In genomic region chr3:39357012-39357411, GRCm38 (mm10) we compare ENCODE assay signal across 23 mouse cellular contexts.
DNase-seq lines count a peak whose midpoint lies in the region; ATAC-seq and TF ChIP-seq lines count a peak whose summit lies in the region.
"Had no signal": no experiment of that assay in that cellular context is flagged by ENCODE, and none has a peak within 500 bp of the region (broad histone marks: within the 10 kb centered on the region; RNA-seq: fewer than 3 reads in every experiment).

No protein-coding gene starts in this region.

- no peak for TF ChIP-seq CTCF in heart, adult 2 months (IDR thresholded peaks at IDR 0.05)
- no peak for TF ChIP-seq CTCF in lung, postnatal 0 days (IDR thresholded peaks at IDR 0.05)

- ATAC-seq in heart, embryonic 13.5 days (ENCODE audit: extremely low read depth, insufficient number of reproducible peaks, low FRiP score, low TSS enrichment): no peak
- no peak for ATAC-seq in lung, postnatal 0 days
- ATAC-seq: forebrain, embryonic 14.5 days; forebrain, embryonic 16.5 days had no signal

- H3K36me3 ChIP-seq in heart, embryonic 10.5 days: no peaks in the 10 kb centered on the region
- H3K36me3 ChIP-seq in heart, adult 2 months (ENCODE audit: control insufficient read depth, insufficient read depth, low read length): no peaks in the 10 kb centered on the region
- H3K36me3 ChIP-seq in heart, embryonic 13.5 days: no peaks in the 10 kb centered on the region
- H3K36me3 ChIP-seq in lung, postnatal 0 days (ENCODE audit: insufficient read depth, low read length): no peaks in the 10 kb centered on the region
- H3K36me3 ChIP-seq: embryonic facial prominence, embryonic 13.5 days; embryonic facial prominence, embryonic 15.5 days; forebrain, embryonic 10.5 days; forebrain, embryonic 12.5 days had no signal

- H3K4me1 ChIP-seq in heart, embryonic 10.5 days: no peaks in the 10 kb centered on the region
- no peaks in the 10 kb centered on the region for H3K4me1 ChIP-seq in heart, adult 2 months (ENCODE audit: control insufficient read depth, insufficient read depth, low read length)
- peaks cover 7% of the 10 kb centered on the region for H3K4me1 ChIP-seq in heart, embryonic 13.5 days
- H3K4me1 ChIP-seq in lung, postnatal 0 days (ENCODE audit: insufficient read depth, low read depth, low read length): no peaks in the 10 kb centered on the region
- H3K4me1 ChIP-seq: embryonic facial prominence, embryonic 13.5 days; embryonic facial prominence, embryonic 15.5 days; forebrain, embryonic 10.5 days; forebrain, embryonic 12.5 days had no signal

- TF ChIP-seq EP300 in heart, adult 2 months (IDR thresholded peaks at IDR 0.05; ENCODE audit: insufficient read depth, low read depth, low read length): no peak
- no peak for TF ChIP-seq EP300 in lung, postnatal 0 days (IDR thresholded peaks at IDR 0.05)

- H3K79me2 ChIP-seq in heart, adult 2 months (replicated peaks; ENCODE audit: control insufficient read depth, insufficient read depth, low read length): no peaks in the 10 kb centered on the region

- no peaks in the 10 kb centered on the region for H3K27me3 ChIP-seq in heart, embryonic 10.5 days (ENCODE audit: insufficient read depth, poor library complexity, severe bottlenecking)
- no peaks in the 10 kb centered on the region for H3K27me3 ChIP-seq in heart, adult 2 months (ENCODE audit: control insufficient read depth, insufficient read depth, low read length)
- H3K27me3 ChIP-seq in heart, embryonic 13.5 days (replicated peaks): 0 out of 2 replicates have a peak, but pooled peaks cover 4% of the 10 kb centered on the region
- H3K27me3 ChIP-seq in lung, postnatal 0 days (replicated peaks; ENCODE audit: insufficient read depth, low read length): no peaks in the 10 kb centered on the region
- H3K27me3 ChIP-seq: embryonic facial prominence, embryonic 13.5 days; embryonic facial prominence, embryonic 15.5 days; forebrain, embryonic 12.5 days had no signal

- TF ChIP-seq POLR2A in heart, adult 2 months (IDR thresholded peaks at IDR 0.05; ENCODE audit: insufficient read depth, low read depth, low read length): no peak

- H3K9ac ChIP-seq in heart, adult 2 months (ENCODE audit: low read depth, low read length): no peak overlapping the region
- no peak overlapping the region for H3K9ac ChIP-seq in heart, embryonic 13.5 days
- H3K9ac ChIP-seq in lung, postnatal 0 days (replicated peaks; ENCODE audit: low read depth): no peak overlapping the region
- H3K9ac ChIP-seq: embryonic facial prominence, embryonic 13.5 days; embryonic facial prominence, embryonic 15.5 days; forebrain, embryonic 12.5 days had no signal

- H3K27ac ChIP-seq in heart, embryonic 10.5 days: no peak overlapping the region
- H3K27ac ChIP-seq in heart, adult 2 months: no peak overlapping the region
- H3K27ac ChIP-seq in heart, embryonic 13.5 days (replicated peaks): peak overlapping the region; percentile 12; the same call in 1 of the 2 replicates
- H3K27ac ChIP-seq in lung, postnatal 0 days (ENCODE audit: low read length): no peak overlapping the region
- H3K27ac ChIP-seq: embryonic facial prominence, embryonic 13.5 days; embryonic facial prominence, embryonic 15.5 days; forebrain, embryonic 10.5 days; forebrain, embryonic 12.5 days had no signal

- H3K9me3 ChIP-seq in heart, embryonic 10.5 days: no peaks in the 10 kb centered on the region
- peaks cover 6% of the 10 kb centered on the region; the same call in 1 of the 2 replicates for H3K9me3 ChIP-seq in heart, embryonic 13.5 days
- H3K9me3 ChIP-seq in lung, postnatal 0 days (ENCODE audit: low read length): no peaks in the 10 kb centered on the region
- H3K9me3 ChIP-seq: embryonic facial prominence, embryonic 13.5 days; embryonic facial prominence, embryonic 15.5 days; forebrain, embryonic 10.5 days; forebrain, embryonic 12.5 days had no signal

- no peak overlapping the region for H3K4me2 ChIP-seq in heart, embryonic 13.5 days
- no peak overlapping the region for H3K4me2 ChIP-seq in lung, postnatal 0 days (replicated peaks; ENCODE audit: low read depth, low read length)
- H3K4me2 ChIP-seq: embryonic facial prominence, embryonic 13.5 days; embryonic facial prominence, embryonic 15.5 days; forebrain, embryonic 12.5 days had no signal

- peak; percentile 76 for DNase-seq in heart, embryonic 10.5 days (ENCODE audit: low spot score)
- no peak for DNase-seq in heart, adult 2 months
- no peak for DNase-seq in heart, postnatal 25 days (ENCODE audit: low spot score)
- peak; percentile 5 for DNase-seq in lung, postnatal 0 days (ENCODE audit: low spot score)
- DNase-seq in lung, postnatal 25 days (ENCODE audit: low spot score): no peak
- DNase-seq: adrenal gland, adult 8-10 months; adrenal gland, postnatal 14 days; adrenal gland, postnatal 36 days; cerebellum, adult 11 months; cerebellum, adult 18-20 months; cerebellum, adult 8-10 months; cerebellum, adult 9-11 months; cerebellum, postnatal 14 days; cerebellum, postnatal 36 days; embryo, embryonic 11 days had no signal

- 27% methylated on average over 2 of the region's 2 CpGs for WGBS in heart, embryonic 10.5 days
- 45% methylated on average over 2 of the region's 2 CpGs for WGBS in heart, adult 2 months
- WGBS in heart, embryonic 13.5 days: 19% methylated on average over 2 of the region's 2 CpGs
- WGBS in lung, postnatal 0 days: 43% methylated on average over 2 of the region's 2 CpGs

- intact Hi-C loops in heart, adult 2 months (cut with DNase I): no loop called here
- intact Hi-C loops in heart, postnatal 25 days (cut with DNase I): no loop called here

- no peak overlapping the region for H3K4me3 ChIP-seq in heart, embryonic 10.5 days
- no peak overlapping the region for H3K4me3 ChIP-seq in heart, adult 2 months
- H3K4me3 ChIP-seq in heart, embryonic 13.5 days: no peak overlapping the region
- H3K4me3 ChIP-seq in lung, postnatal 0 days (ENCODE audit: low read depth, low read length): no peak overlapping the region
- H3K4me3 ChIP-seq: embryonic facial prominence, embryonic 13.5 days; embryonic facial prominence, embryonic 15.5 days; erythroblast, embryonic 14.5 days; forebrain, embryonic 10.5 days; forebrain, embryonic 12.5 days had no signal

Comparison
In these comparisons a context has a peak if more than half of its experiments do, and no peak if none do; other contexts are left out.
1. DNase-seq: peak in heart, embryonic 10.5 days (single experiment) and lung, postnatal 0 days (single experiment); none in heart, adult 2 months (0 of 2), heart, postnatal 25 days (single experiment) and lung, postnatal 25 days (single experiment).